Mouse (Mus musculus): Measurements from ENCODE around the gene Pwwp2a.

Gene Pwwp2a

GRCm38 (mm10) chr11:43723411-43723810 is 41.6 kb downstream of the Pwwp2a start:
- DNase-seq (ENCODE audit: low spot score in 2 of 2) = no peak

GRCm38 (mm10) chr11:43727796-43728195 is 46.0 kb downstream of the Pwwp2a start:
- no peak for DNase-seq (ENCODE audit: low spot score in 2 of 2)

GRCm38 (mm10) chr11:43728737-43729301 is 47.0 kb downstream of the Pwwp2a start:
- no peak for DNase-seq (ENCODE audit: low spot score in 2 of 2)

- peak; percentile 99 for DNase-seq (ENCODE audit: low spot score in 2 of 2)
Observed at GRCm38 (mm10) chr11:43747233-43748226, 65.7 kb downstream of the Pwwp2a start, which contains the start of gene Ttc1. TSS of gene Ttc1 (minus strand) at chr11:43748008.

- no peak for DNase-seq (ENCODE audit: low spot score in 2 of 2)
Observed at GRCm38 (mm10) chr11:43751542-43751941, 69.7 kb downstream of the Pwwp2a start.

GRCm38 (mm10) chr11:43754568-43754967 is 72.8 kb downstream of the Pwwp2a start:
- DNase-seq (ENCODE audit: low spot score in 2 of 2) = no peak

- DNase-seq (ENCODE audit: low spot score in 2 of 2) = no peak
Observed at GRCm38 (mm10) chr11:43755411-43755810, 73.6 kb downstream of the Pwwp2a start.

GRCm38 (mm10) chr11:43758436-43758835 is 76.6 kb downstream of the Pwwp2a start:
- no peak for DNase-seq (ENCODE audit: low spot score in 2 of 2)

- DNase-seq (ENCODE audit: low spot score in 2 of 2) = peak; percentile 81 to 85
Observed at GRCm38 (mm10) chr11:43766922-43767648, 85.3 kb downstream of the Pwwp2a start.

GRCm38 (mm10) chr11:43767749-43768148 is 86.0 kb downstream of the Pwwp2a start:
- DNase-seq (ENCODE audit: low spot score in 2 of 2) = no peak

- DNase-seq (ENCODE audit: low spot score in 2 of 2) = no peak
Observed at GRCm38 (mm10) chr11:43770110-43770509, 88.3 kb downstream of the Pwwp2a start.
